Mouse (Mus musculus) MEL (cell line): ENCODE data around the gene Hs3st6. TPM values are rescaled to one million over a fixed set of nuclear protein-coding genes. Genes with fewer than 3 reads are reported as not detected.

Source experiments
- DNase-seq: peaks from one replicate; pipeline ENCODE4 v3.0.0; 2011; ENCODE audit warnings: low read depth, low spot score
- H3K27ac ChIP-seq: 2 replicates; pipeline ENCODE4 v1.5.1; 2012; ENCODE audit warnings: low read depth, mild to moderate bottlenecking, control low read depth, low read length, moderate library complexity; ENCODE audit not compliant: control insufficient read depth
- H3K27me3 ChIP-seq, 2 experiments: fragments of 150-350 bp in 1 of 2; sonication (generic) in 1 of 2; 2 replicates each; pipeline ENCODE4 v1.6.1; 2012; ENCODE audit warnings: low read length in 2 of 2, mild to moderate bottlenecking in 2 of 2, improper control_type of control experiment in 1 of 2, moderate library complexity in 1 of 2; ENCODE audit not compliant: insufficient read depth in 2 of 2, control insufficient read depth in 1 of 2
- H3K36me3 ChIP-seq, 2 experiments: 2 replicates each; pipeline ENCODE4 v1.6.1; 2012 to 2014; ENCODE audit warnings: low read length in 2 of 2, improper control_type of control experiment in 1 of 2, inconsistent platforms in 1 of 2, mild to moderate bottlenecking in 1 of 2; ENCODE audit not compliant: insufficient read depth in 2 of 2, control insufficient read depth in 1 of 2
- H3K4me1 ChIP-seq, 2 experiments: fragments of 150-350 bp in 1 of 2; sonication (generic) in 1 of 2; 2 replicates each; pipeline ENCODE4 v1.6.1; 2012; ENCODE audit warnings: low read length in 2 of 2, improper control_type of control experiment in 1 of 2, mild to moderate bottlenecking in 1 of 2; ENCODE audit not compliant: insufficient read depth in 2 of 2, control insufficient read depth in 1 of 2
- H3K4me3 ChIP-seq, 2 experiments: fragments of 150-350 bp in 1 of 2; sonication (generic) in 1 of 2; 2 replicates each; pipeline ENCODE4 v1.5.1; 2012; ENCODE audit warnings: low read depth in 2 of 2, low read length in 2 of 2, mild to moderate bottlenecking in 2 of 2, moderate library complexity in 2 of 2, control low read depth in 1 of 2, improper control_type of control experiment in 1 of 2; ENCODE audit not compliant: control insufficient read depth in 1 of 2, insufficient read depth in 1 of 2
- H3K79me2 ChIP-seq: 2 replicates; pipeline ENCODE4 v1.6.1; 2012; ENCODE audit warnings: mild to moderate bottlenecking, low read length, moderate library complexity; ENCODE audit not compliant: control insufficient read depth, poor library complexity, insufficient read depth
- H3K9ac ChIP-seq: 2 replicates; pipeline ENCODE4 v1.6.1; 2012; ENCODE audit warnings: low read depth, mild to moderate bottlenecking, control low read depth, low read length, moderate library complexity; ENCODE audit not compliant: control insufficient read depth, poor library complexity, severe bottlenecking
- H3K9me3 ChIP-seq: fragments of 150-350 bp; sonication (generic); replicated peaks from 2 replicates; pipeline ENCODE4 v1.6.1; 2012; ENCODE audit warnings: mild to moderate bottlenecking, low read length, improper control_type of control experiment, moderate library complexity; ENCODE audit not compliant: insufficient read depth
- BHLHE40 ChIP-seq: IDR thresholded peaks from 2 replicates; pipeline ENCODE4 v1.6.1; 2012; ENCODE audit warnings: low read depth, mild to moderate bottlenecking, inconsistent platforms, low read length, improper control_type of control experiment, borderline replicate concordance
- CHD1 ChIP-seq: IDR thresholded peaks from 2 replicates; pipeline ENCODE4 v1.6.1; 2012; ENCODE audit warnings: low read depth, mild to moderate bottlenecking, inconsistent platforms, low read length, improper control_type of control experiment
- CTCF ChIP-seq, 3 experiments: IDR thresholded peaks in 2 of 3; conservative IDR thresholded peaks in 1 of 3; 2 replicates each; pipeline ENCODE4 v1.5.1; 2011 to 2012; ENCODE audit warnings: low read length in 3 of 3, low read depth in 2 of 3, mild to moderate bottlenecking in 2 of 3, improper control_type of control experiment in 1 of 3, inconsistent platforms in 1 of 3, mixed read lengths in 1 of 3, moderate library complexity in 1 of 3; ENCODE audit not compliant: control insufficient read depth in 1 of 3, insufficient read depth in 1 of 3, poor library complexity in 1 of 3, severe bottlenecking in 1 of 3
- E2F4 ChIP-seq: IDR thresholded peaks from 2 replicates; pipeline ENCODE4 v1.6.1; 2011; ENCODE audit warnings: low read depth, low read length, improper control_type of control experiment, borderline replicate concordance
- ETS1 ChIP-seq: IDR thresholded peaks from 2 replicates; pipeline ENCODE4 v1.6.1; 2012; ENCODE audit warnings: low read depth, mild to moderate bottlenecking, inconsistent platforms, low read length, improper control_type of control experiment, moderate library complexity
- GATA1 ChIP-seq: IDR thresholded peaks from 2 replicates; pipeline ENCODE4 v1.6.1; 2011; ENCODE audit warnings: low read depth, low read length, improper control_type of control experiment
- JUND ChIP-seq: IDR thresholded peaks from 2 replicates; pipeline ENCODE4 v1.6.1; 2011; ENCODE audit warnings: low read depth, mild to moderate bottlenecking, improper control_type of control experiment, low read length
- MAFK ChIP-seq: IDR thresholded peaks from 2 replicates; pipeline ENCODE4 v1.6.1; 2011; ENCODE audit warnings: low read depth, mild to moderate bottlenecking, low read length, improper control_type of control experiment, borderline replicate concordance
- MAX ChIP-seq: IDR thresholded peaks from 2 replicates; pipeline ENCODE4 v1.6.1; 2011; ENCODE audit warnings: low read length, improper control_type of control experiment
- MAZ ChIP-seq: IDR thresholded peaks from 2 replicates; pipeline ENCODE4 v1.6.1; 2012; ENCODE audit warnings: low read depth, mild to moderate bottlenecking, inconsistent platforms, low read length, improper control_type of control experiment
- MXI1 ChIP-seq: IDR thresholded peaks from 2 replicates; pipeline ENCODE4 v1.6.1; 2011; ENCODE audit warnings: mild to moderate bottlenecking, low read depth, low read length, improper control_type of control experiment
- MYC ChIP-seq: IDR thresholded peaks from 2 replicates; pipeline ENCODE4 v1.6.1; 2011; ENCODE audit warnings: low read depth, mild to moderate bottlenecking, low read length, improper control_type of control experiment, moderate library complexity
- POLR2A ChIP-seq, 2 experiments: IDR thresholded peaks; 2 replicates each; pipeline ENCODE4 v1.6.1; 2011 to 2012; ENCODE audit warnings: low read length in 2 of 2, mild to moderate bottlenecking in 2 of 2, control low read depth in 1 of 2, improper control_type of control experiment in 1 of 2, low read depth in 1 of 2, moderate library complexity in 1 of 2; ENCODE audit not compliant: control insufficient read depth in 1 of 2, insufficient read depth in 1 of 2, poor library complexity in 1 of 2
- POLR2AphosphoS2 ChIP-seq: IDR thresholded peaks from 2 replicates; pipeline ENCODE4 v1.6.1; 2011; ENCODE audit warnings: low read length, improper control_type of control experiment
- RCOR1 ChIP-seq: IDR thresholded peaks from 2 replicates; pipeline ENCODE4 v1.6.1; 2012; ENCODE audit warnings: low read depth, mild to moderate bottlenecking, inconsistent platforms, low read length, improper control_type of control experiment
- SIN3A ChIP-seq: IDR thresholded peaks from 2 replicates; pipeline ENCODE4 v1.6.1; 2012; ENCODE audit warnings: low read length, improper control_type of control experiment, inconsistent platforms
- SMC3 ChIP-seq: IDR thresholded peaks from 2 replicates; pipeline ENCODE4 v1.6.1; 2011; ENCODE audit warnings: low read depth, low read length, improper control_type of control experiment
- TAL1 ChIP-seq: IDR thresholded peaks from 2 replicates; pipeline ENCODE4 v1.6.1; 2012; ENCODE audit warnings: mild to moderate bottlenecking, inconsistent platforms, low read length, moderate library complexity, mixed read lengths
- TBP ChIP-seq: IDR thresholded peaks from 2 replicates; pipeline ENCODE4 v1.8.0; 2011; ENCODE audit warnings: low read depth, low read length, improper control_type of control experiment
- UBTF ChIP-seq: IDR thresholded peaks from 2 replicates; pipeline ENCODE4 v1.6.1; 2012; ENCODE audit warnings: low read depth, mild to moderate bottlenecking, inconsistent platforms, low read length, improper control_type of control experiment, moderate library complexity, borderline replicate concordance; ENCODE audit not compliant: insufficient read depth
- USF1 ChIP-seq: IDR thresholded peaks from 2 replicates; pipeline ENCODE4 v1.6.1; 2014; ENCODE audit warnings: low read depth, mild to moderate bottlenecking, inconsistent platforms, low read length, improper control_type of control experiment, moderate library complexity
- USF2 ChIP-seq, 2 experiments: IDR thresholded peaks; 2 replicates each; pipeline ENCODE4 v1.6.1; 2011 to 2012; ENCODE audit warnings: improper control_type of control experiment in 2 of 2, low read length in 2 of 2, borderline replicate concordance in 1 of 2, inconsistent platforms in 1 of 2, low read depth in 1 of 2, mild to moderate bottlenecking in 1 of 2; ENCODE audit not compliant: insufficient read depth in 1 of 2
- ZC3H11A ChIP-seq: IDR thresholded peaks from 2 replicates; pipeline ENCODE4 v1.6.1; 2012; ENCODE audit warnings: low read depth, mild to moderate bottlenecking, inconsistent platforms, low read length, improper control_type of control experiment
- ZNF384 ChIP-seq: IDR thresholded peaks from 2 replicates; pipeline ENCODE4 v1.6.1; 2012; ENCODE audit warnings: low read depth, mild to moderate bottlenecking, inconsistent platforms, low read length, improper control_type of control experiment
- polyA plus RNA-seq, 2 experiments: library from polyadenylated mRNA; stranded (reverse) in 1 of 2; unstranded in 1 of 2; fragments of >175 nt in 1 of 2; fragments of >200 nt in 1 of 2; gene quantifications; 2 replicates each; pipeline versions ENCODE4 v1.2.1 to v1.2.4; 2012; ENCODE audit warnings: low replicate concordance in 2 of 2, low read depth in 1 of 2; ENCODE audit not compliant: insufficient read length in 2 of 2, insufficient read depth in 1 of 2, missing spikeins in 1 of 2
- total RNA-seq: library from RNA; depleted of rRNA; stranded (reverse); fragments of 300-350 nt; gene quantifications from 2 replicates; pipeline ENCODE4 v1.2.3, GENCODE M21; 2012

Hs3st6 gene
- total and polyA plus RNA-seq, 3 experiments = not detected

- H3K9ac ChIP-seq = no peak overlapping the region
- no peaks in the 10 kb centered on the region for H3K9me3 ChIP-seq
- H3K79me2 ChIP-seq = no peaks in the 10 kb centered on the region; the same call in 1 of the 2 replicates
- TF ChIP-seq POLR2A (IDR thresholded peaks at IDR 0.05; ENCODE audit: control insufficient read depth in 1 of 2, insufficient read depth in 1 of 2, low read depth in 1 of 2, low read length in 2 of 2, poor library complexity in 1 of 2) (no peak), MAX (no peak), MXI1 (no peak), JUND (no peak), RCOR1 (no peak), CHD1 (no peak), BHLHE40 (no peak), GATA1 (no peak), USF1 (no peak), TAL1 (no peak), ZNF384 (no peak), SIN3A (no peak), USF2 (IDR thresholded peaks at IDR 0.05; ENCODE audit: borderline replicate concordance in 1 of 2, insufficient read depth in 1 of 2, low read depth in 1 of 2, low read length in 2 of 2) (no peak), MAFK (no peak), UBTF (no peak), POLR2AphosphoS2 (no peak), CTCF (IDR thresholded peaks at IDR 0.05 in 2 of 3, conservative IDR thresholded peaks at IDR 0.05 in 1 of 3; ENCODE audit: control insufficient read depth in 1 of 3, insufficient read depth in 1 of 3, low read depth in 2 of 3, low read length in 3 of 3, poor library complexity in 1 of 3, severe bottlenecking in 1 of 3) (no peak), SMC3 (no peak), MAZ (no peak)
- no peak overlapping the region for H3K27ac ChIP-seq
- peaks cover 0 to 19% of the 10 kb centered on the region in 2 experiments; a peak in 2 of 4 replicates for H3K4me1 ChIP-seq
- no peaks in the 10 kb centered on the region for H3K27me3 ChIP-seq
- no peak for DNase-seq
- H3K4me3 ChIP-seq = no peak overlapping the region
- H3K36me3 ChIP-seq = peaks cover 0 to 10% of the 10 kb centered on the region in 2 experiments; a peak in 2 of 4 replicates
These were observed 46.7 kb downstream of the Hs3st6 start for GRCm38 (mm10) chr17:24799476-24799875.

- Histone ChIP-seq H3K27ac (no peak overlapping the region), H3K36me3 (peaks cover 0 to 10% of the 10 kb centered on the region in 2 experiments; a peak in 2 of 4 replicates), H3K27me3 (no peaks in the 10 kb centered on the region), H3K4me3 (no peak overlapping the region), H3K4me1 (peaks cover 0 to 19% of the 10 kb centered on the region in 2 experiments; a peak in 2 of 4 replicates), H3K9me3 (no peaks in the 10 kb centered on the region), H3K9ac (no peak overlapping the region), H3K79me2 (no peaks in the 10 kb centered on the region; the same call in 1 of the 2 replicates)
- TF ChIP-seq GATA1 = no peak
- TF ChIP-seq BHLHE40 = no peak
- TF ChIP-seq RCOR1 = no peak
- peak in 2 of 3 experiments; percentile 7 to 51; a peak in 2 of 6 replicates for TF ChIP-seq CTCF (IDR thresholded peaks at IDR 0.05 in 2 of 3, conservative IDR thresholded peaks at IDR 0.05 in 1 of 3; ENCODE audit: control insufficient read depth in 1 of 3, insufficient read depth in 1 of 3, low read depth in 2 of 3, low read length in 3 of 3, poor library complexity in 1 of 3, severe bottlenecking in 1 of 3)
- peak; percentile 60; the same call in 1 of the 2 replicates for TF ChIP-seq MYC
- TF ChIP-seq E2F4 = no peak
- TF ChIP-seq SMC3 = peak; percentile 42
- TF ChIP-seq TBP = peak; percentile 47; the same call in 1 of the 2 replicates
- no peak for TF ChIP-seq ETS1
- no peak for TF ChIP-seq ZC3H11A
- no peak for TF ChIP-seq MXI1
- peak; percentile 55 for DNase-seq
These were observed 47.7 kb downstream of the Hs3st6 start for GRCm38 (mm10) chr17:24800524-24800923.
